ENCODE assay signal across 8 mouse cellular contexts in genomic region chr4:147941045-147942020, GRCm38 (mm10). TPM values are rescaled to one million over a fixed set of nuclear protein-coding genes. Genes with fewer than 3 reads are reported as not detected.
A peak's percentile ranks its signal among the peaks of the same experiment; 100 is the strongest.
DNase-seq lines count a peak whose midpoint lies in the region; ATAC-seq lines count a peak whose summit lies in the region.

No protein-coding gene starts in this region.

- peak; percentile 59 for ATAC-seq in hindbrain, embryonic 14.5 days (ENCODE audit: low FRiP score)
- ATAC-seq in liver, embryonic 13.5 days (ENCODE audit: low read depth): peak; percentile 73
- ATAC-seq in neural tube, embryonic 15.5 days (ENCODE audit: low FRiP score): peak; percentile 67

- DNase-seq in cerebellum, adult 18-20 months: peak; percentile 20 to 33
- no peak for DNase-seq in cerebellum, adult 9-11 months
- peak; percentile 40 for DNase-seq in A20 (ENCODE audit: low read depth, low spot score)
- peak; percentile 38 for DNase-seq in embryonic facial prominence, embryonic 10.5 days (ENCODE audit: low spot score)
- DNase-seq in hindbrain, embryonic 14.5 days (ENCODE audit: low spot score): no peak
- DNase-seq in liver, embryonic 13.5 days: peak; percentile 57
- DNase-seq in layer of hippocampus, adult 9-11 months: no peak

- WGBS in embryonic facial prominence, embryonic 10.5 days: 8% methylated on average over 88 of the region's 88 CpGs
- 8% methylated on average over 75 of the region's 88 CpGs for WGBS in hindbrain, embryonic 14.5 days
- 4% methylated on average over 85 of the region's 88 CpGs for WGBS in liver, embryonic 13.5 days (ENCODE audit: insufficient replicate concordance)
- WGBS in neural tube, embryonic 15.5 days: 7% methylated on average over 71 of the region's 88 CpGs

- H3K4me3 ChIP-seq in embryonic facial prominence, embryonic 10.5 days: peak overlapping the region; percentile 98
- H3K4me3 ChIP-seq in hindbrain, embryonic 14.5 days (replicated peaks; ENCODE audit: low read length): peak overlapping the region; percentile 94
- H3K4me3 ChIP-seq in liver, embryonic 13.5 days (replicated peaks): peak overlapping the region; percentile 94
- H3K4me3 ChIP-seq in neural tube, embryonic 15.5 days (replicated peaks): peak overlapping the region; percentile 88

- H3K9ac ChIP-seq in hindbrain, embryonic 14.5 days: peak overlapping the region; percentile 84
- H3K9ac ChIP-seq in liver, embryonic 13.5 days: peak overlapping the region; percentile 93
- H3K9ac ChIP-seq in neural tube, embryonic 15.5 days (replicated peaks): peak overlapping the region; percentile 89

- H3K4me1 ChIP-seq in embryonic facial prominence, embryonic 10.5 days: peaks cover 56% of the 10 kb centered on the region
- H3K4me1 ChIP-seq in hindbrain, embryonic 14.5 days (replicated peaks; ENCODE audit: control insufficient read depth, insufficient read depth, low read length): peaks cover 26% of the 10 kb centered on the region
- peaks cover 55% of the 10 kb centered on the region for H3K4me1 ChIP-seq in liver, embryonic 13.5 days (replicated peaks)
- peaks cover 44% of the 10 kb centered on the region for H3K4me1 ChIP-seq in neural tube, embryonic 15.5 days

- H3K36me3 ChIP-seq in embryonic facial prominence, embryonic 10.5 days (replicated peaks): peaks cover 36% of the 10 kb centered on the region
- peaks cover 35% of the 10 kb centered on the region for H3K36me3 ChIP-seq in hindbrain, embryonic 14.5 days (replicated peaks; ENCODE audit: control insufficient read depth, insufficient read depth)
- H3K36me3 ChIP-seq in liver, embryonic 13.5 days: peaks cover 36% of the 10 kb centered on the region
- peaks cover 28% of the 10 kb centered on the region for H3K36me3 ChIP-seq in neural tube, embryonic 15.5 days

- H3K4me2 ChIP-seq in hindbrain, embryonic 14.5 days (replicated peaks): peak overlapping the region; percentile 98
- H3K4me2 ChIP-seq in liver, embryonic 13.5 days: peak overlapping the region; percentile 100
- H3K4me2 ChIP-seq in neural tube, embryonic 15.5 days: peak overlapping the region; percentile 99

- H3K27me3 ChIP-seq in embryonic facial prominence, embryonic 10.5 days (replicated peaks; ENCODE audit: low read depth, poor library complexity, severe bottlenecking): no peaks in the 10 kb centered on the region; the same call in 1 of the 2 replicates
- no peaks in the 10 kb centered on the region for H3K27me3 ChIP-seq in hindbrain, embryonic 14.5 days (ENCODE audit: control insufficient read depth, insufficient read depth, low read length)
- peaks cover 6% of the 10 kb centered on the region for H3K27me3 ChIP-seq in liver, embryonic 13.5 days
- no peaks in the 10 kb centered on the region for H3K27me3 ChIP-seq in neural tube, embryonic 15.5 days (replicated peaks)

- no peaks in the 10 kb centered on the region for H3K9me3 ChIP-seq in embryonic facial prominence, embryonic 10.5 days
- H3K9me3 ChIP-seq in hindbrain, embryonic 14.5 days (ENCODE audit: control insufficient read depth, low read length): no peaks in the 10 kb centered on the region
- H3K9me3 ChIP-seq in liver, embryonic 13.5 days (replicated peaks): no peaks in the 10 kb centered on the region
- no peaks in the 10 kb centered on the region for H3K9me3 ChIP-seq in neural tube, embryonic 15.5 days (replicated peaks)

- peak overlapping the region; percentile 81 for H3K27ac ChIP-seq in embryonic facial prominence, embryonic 10.5 days (replicated peaks)
- H3K27ac ChIP-seq in hindbrain, embryonic 14.5 days: peak overlapping the region; percentile 69; the same call in 1 of the 2 replicates
- H3K27ac ChIP-seq in liver, embryonic 13.5 days: peak overlapping the region; percentile 80
- peak overlapping the region; percentile 78 for H3K27ac ChIP-seq in neural tube, embryonic 15.5 days (replicated peaks)

RNA-seq across cellular contexts. Expression of gene 2510039O18Rik, which starts 0.6 kb away (rescaled TPM):
- 10.6 and 12.2 TPM in 2 replicates for polyA plus RNA-seq in embryonic facial prominence, embryonic 10.5 days (2016; fragmentation: Nextera tagmentation; extraction: Ambion mirVana)
- polyA plus RNA-seq in hindbrain, embryonic 14.5 days (2014; fragmentation: Nextera tagmentation; extraction: Ambion mirVana): 15.8 and 19.4 TPM in 2 replicates
- 6.8 and 7.1 TPM in 2 replicates for polyA plus RNA-seq in liver, embryonic 13.5 days (2015; fragmentation: Nextera tagmentation; extraction: Ambion mirVana)
- 11.5 and 13.5 TPM in 2 replicates for polyA plus RNA-seq in neural tube, embryonic 15.5 days (2015; fragmentation: Nextera tagmentation; extraction: Ambion mirVana)

RNA-seq across cellular contexts. Expression of gene Plod1, which starts 4.8 kb away (rescaled TPM):
- polyA plus RNA-seq in embryonic facial prominence, embryonic 10.5 days (2016; fragmentation: Nextera tagmentation; extraction: Ambion mirVana): 30.9 and 31.0 TPM in 2 replicates
- polyA plus RNA-seq in hindbrain, embryonic 14.5 days (2014; fragmentation: Nextera tagmentation; extraction: Ambion mirVana): 25.3 and 28.1 TPM in 2 replicates
- 24.9 and 28.3 TPM in 2 replicates for polyA plus RNA-seq in liver, embryonic 13.5 days (2015; fragmentation: Nextera tagmentation; extraction: Ambion mirVana)
- 29.2 and 31.8 TPM in 2 replicates for polyA plus RNA-seq in neural tube, embryonic 15.5 days (2015; fragmentation: Nextera tagmentation; extraction: Ambion mirVana)

RNA-seq across cellular contexts. Expression of gene Mfn2, which starts 36.8 kb away (rescaled TPM):
- 38.2 and 38.6 TPM in 2 replicates for polyA plus RNA-seq in embryonic facial prominence, embryonic 10.5 days (2016; fragmentation: Nextera tagmentation; extraction: Ambion mirVana)
- polyA plus RNA-seq in hindbrain, embryonic 14.5 days (2014; fragmentation: Nextera tagmentation; extraction: Ambion mirVana): 83.4 and 91.6 TPM in 2 replicates
- 17.7 and 21.0 TPM in 2 replicates for polyA plus RNA-seq in liver, embryonic 13.5 days (2015; fragmentation: Nextera tagmentation; extraction: Ambion mirVana)
- 89.9 and 100 TPM in 2 replicates for polyA plus RNA-seq in neural tube, embryonic 15.5 days (2015; fragmentation: Nextera tagmentation; extraction: Ambion mirVana)

RNA-seq across cellular contexts. Expression of gene Nppb, which starts 44.3 kb away (rescaled TPM):
- polyA plus RNA-seq in embryonic facial prominence, embryonic 10.5 days (2016; fragmentation: Nextera tagmentation; extraction: Ambion mirVana): 0.20 TPM in 1 of 2 replicates, not detected in the other
- polyA plus RNA-seq in hindbrain, embryonic 14.5 days (2014; fragmentation: Nextera tagmentation; extraction: Ambion mirVana): 0.25 TPM in 1 of 2 replicates, not detected in the other
- 0.38 TPM in 1 of 2 replicates, not detected in the other for polyA plus RNA-seq in liver, embryonic 13.5 days (2015; fragmentation: Nextera tagmentation; extraction: Ambion mirVana)
- polyA plus RNA-seq in neural tube, embryonic 15.5 days (2015; fragmentation: Nextera tagmentation; extraction: Ambion mirVana): 0.33 TPM in 1 of 2 replicates, not detected in the other

RNA-seq across cellular contexts. Expression of gene Nppa, which starts 59.2 kb away (rescaled TPM):
- polyA plus RNA-seq in embryonic facial prominence, embryonic 10.5 days (2016; fragmentation: Nextera tagmentation; extraction: Ambion mirVana): 0.20 TPM in 1 of 2 replicates, not detected in the other
- polyA plus RNA-seq in hindbrain, embryonic 14.5 days (2014; fragmentation: Nextera tagmentation; extraction: Ambion mirVana): 2.4 TPM in 2 replicates
- 0.48 and 5.6 TPM in 2 replicates for polyA plus RNA-seq in liver, embryonic 13.5 days (2015; fragmentation: Nextera tagmentation; extraction: Ambion mirVana)
- polyA plus RNA-seq in neural tube, embryonic 15.5 days (2015; fragmentation: Nextera tagmentation; extraction: Ambion mirVana): 1.6 and 1.7 TPM in 2 replicates

Comparison
In these comparisons a context has a peak if more than half of its experiments do, and no peak if none do; other contexts are left out.
1. DNase-seq: peak in cerebellum, adult 18-20 months (2 of 2), A20 (single experiment), embryonic facial prominence, embryonic 10.5 days (single experiment) and liver, embryonic 13.5 days (single experiment); none in cerebellum, adult 9-11 months (single experiment), hindbrain, embryonic 14.5 days (single experiment) and layer of hippocampus, adult 9-11 months (single experiment).
2. Peak in every context shown above with its lines, with median percentiles within 50 percentile points of each other: H3K27ac ChIP-seq, H3K4me3 ChIP-seq, ATAC-seq, H3K4me2 ChIP-seq and H3K9ac ChIP-seq.